Mouse (Mus musculus) inflammation-experienced regulatory T-cells, adult 6 months (primary cell): Measurements from ENCODE around the gene Col1a2. TPM values are rescaled to one million over a fixed set of nuclear protein-coding genes. Genes with fewer than 3 reads are reported as not detected.

Experiments
- ATAC-seq: one replicate; pipeline ENCODE4 v1.8.0; 2017
- polyA plus RNA-seq, 3 experiments: library from polyadenylated mRNA; unstranded; fragments of 100-300 nt; shearing (Covaris generic); gene quantifications; one replicate each; pipeline ENCODE4 v1.2.1; 2017

The Col1a2 gene
- polyA plus RNA-seq, 3 experiments from 2014 or later, result 0.15 to 0.16 TPM; not detected in 1

DNA sequence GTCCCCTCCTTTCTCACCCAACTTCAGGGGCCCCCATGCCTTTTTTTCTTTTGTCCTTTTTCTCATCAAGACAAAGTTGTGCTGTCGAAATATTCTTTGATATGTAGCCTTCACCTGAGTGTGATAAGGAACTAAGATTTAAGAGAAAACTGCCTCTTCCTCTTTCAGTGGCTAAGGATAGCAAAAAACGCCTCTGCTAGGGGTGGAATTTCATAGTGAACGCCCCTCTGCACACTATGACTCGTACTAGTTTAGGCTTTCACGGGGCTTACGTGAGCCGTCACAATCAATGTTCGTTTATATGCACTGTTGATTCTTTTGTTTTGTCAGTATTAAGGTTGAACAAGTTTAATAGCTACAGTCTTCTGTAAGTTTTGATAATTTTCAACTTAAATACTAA lies 85.5 kb downstream of the Col1a2 start:
- no peak for ATAC-seq

Other genes with a start within 250 kb of the Col1a2 start
- gene Casd1, start 96.0 kb downstream of the Col1a2 start, polyA plus RNA-seq, result 10 to 100 TPM in 2 of 3 experiments, 1 to 10 TPM in 1; 5.5 to 10.5 (median 10.3) TPM
- under 1 TPM in 1 of 3 experiments, not detected in 2; 0.34 TPM for gene Sgce, start 242.4 kb downstream of the Col1a2 start, polyA plus RNA-seq
- not detected for gene Peg10, start 242.5 kb downstream of the Col1a2 start, polyA plus RNA-seq